Mouse (Mus musculus) spleen, postnatal 36 days (tissue): ENCODE measurements around the gene Tigit.

Experiments
- DNase-seq, 2 experiments: peaks; one replicate each; pipeline ENCODE4 v3.0.0; 2022; ENCODE audit warnings: low spot score in 2 of 2, mixed read lengths in 1 of 2

Tigit gene

GRCm38 (mm10) chr16:43619277-43619676, 44.7 kb downstream of the Tigit start:
- DNase-seq = no peak

GRCm38 (mm10) chr16:43618286-43618685, 45.7 kb downstream of the Tigit start:
- DNase-seq = no peak

- DNase-seq = no peak
Measured at GRCm38 (mm10) chr16:43617346-43617745, 46.6 kb downstream of the Tigit start.

GRCm38 (mm10) chr16:43616348-43616747, 47.6 kb downstream of the Tigit start:
- DNase-seq = no peak

- DNase-seq = no peak
Measured at GRCm38 (mm10) chr16:43610375-43610774, 53.6 kb downstream of the Tigit start.

- no peak for DNase-seq
Measured at GRCm38 (mm10) chr16:43608066-43608465, 55.9 kb downstream of the Tigit start.

GRCm38 (mm10) chr16:43607086-43607485, 56.9 kb downstream of the Tigit start:
- no peak for DNase-seq

GRCm38 (mm10) chr16:43604399-43605013, 59.4 kb downstream of the Tigit start:
- no peak for DNase-seq

GRCm38 (mm10) chr16:43603591-43604141, 60.3 kb downstream of the Tigit start:
- DNase-seq = no peak

GRCm38 (mm10) chr16:43602573-43602972, 61.4 kb downstream of the Tigit start:
- no peak for DNase-seq

- DNase-seq = no peak
Measured at GRCm38 (mm10) chr16:43599707-43600106, 64.2 kb downstream of the Tigit start.
